Mouse (Mus musculus) G1E (cell line): Measurements from ENCODE around the gene Necap2.

Experiments used
- CTCF ChIP-seq: IDR thresholded peaks from 2 replicates; pipeline ENCODE4 v1.5.1; 2012; ENCODE audit warnings: low read depth, low read length, inconsistent platforms, mixed read lengths
- GATA1 ChIP-seq: IDR thresholded peaks from 2 replicates; pipeline ENCODE4 v1.6.1; 2012; ENCODE audit warnings: borderline replicate concordance, low read length, inconsistent platforms, mixed read lengths
- GATA2 ChIP-seq: IDR thresholded peaks from 2 replicates; pipeline ENCODE4 v1.6.1; 2012; ENCODE audit warnings: low read depth, low read length, inconsistent platforms, borderline replicate concordance
- POLR2AphosphoS5 ChIP-seq: IDR thresholded peaks from 2 replicates; pipeline ENCODE4 v1.6.1; 2012; ENCODE audit warnings: low read depth, low read length, inconsistent platforms; ENCODE audit not compliant: insufficient replicate concordance
- TAL1 ChIP-seq: conservative IDR thresholded peaks from 2 replicates; pipeline ENCODE4 v1.6.1; 2012; ENCODE audit warnings: low read depth, low read length, inconsistent platforms, mixed read lengths

DNA sequence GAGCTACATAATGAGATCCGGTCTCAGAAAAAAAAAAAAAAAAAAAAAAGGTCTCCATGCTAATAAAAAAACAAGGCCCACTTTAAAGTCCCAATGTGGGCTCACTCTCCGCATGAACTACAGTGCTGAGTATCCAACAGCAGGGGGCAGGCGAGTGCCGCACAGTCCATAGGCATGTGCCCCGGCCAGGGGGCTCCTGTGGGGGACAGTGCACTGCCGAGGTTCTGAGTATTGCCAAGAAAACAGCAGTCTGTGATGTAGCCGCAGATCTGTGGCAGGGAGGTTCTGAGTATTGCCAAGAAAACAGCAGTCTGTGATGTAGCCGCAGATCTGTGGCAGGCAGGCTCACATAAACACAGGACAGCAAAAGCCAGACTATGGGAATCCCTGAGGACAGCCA lies 33.3 kb downstream of the Necap2 start:
- TF ChIP-seq GATA1 (no peak), CTCF (peak; percentile 44), POLR2AphosphoS5 (no peak), TAL1 (no peak), GATA2 (no peak)
